Mouse (Mus musculus): ENCODE results near the gene Ksr2. TPM values are rescaled to one million over a fixed set of nuclear protein-coding genes. Genes with fewer than 3 reads are reported as not detected.
A peak's percentile ranks its signal among the peaks of the same experiment; 100 is the strongest.

The Ksr2 gene
- total and polyA plus RNA-seq, 3 experiments = 0.36 to 1.3 (median 1.2) TPM

DNA sequence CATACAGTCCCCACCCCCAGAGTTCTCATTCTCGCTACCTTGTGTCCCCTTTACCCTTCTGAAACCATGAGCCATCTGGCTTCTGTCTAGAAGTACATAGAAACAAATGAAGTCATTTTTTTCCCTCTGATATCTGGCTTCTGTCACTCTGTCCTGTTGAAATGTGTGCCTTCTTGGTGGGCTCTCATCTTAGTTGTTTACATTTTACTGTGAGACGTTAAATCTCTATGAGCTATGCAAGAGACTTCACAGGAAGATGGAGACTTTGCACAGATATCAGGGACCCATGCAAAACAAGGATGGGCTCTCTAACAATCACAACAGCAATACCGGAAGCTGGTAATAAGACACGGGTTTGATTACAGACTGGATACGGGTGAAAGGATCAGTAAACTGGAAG, 222.0 kb downstream of the Ksr2 start:
- no peaks in the 10 kb centered on the region for H3K9me3 ChIP-seq (replicated peaks; ENCODE audit: low read length)

DNA sequence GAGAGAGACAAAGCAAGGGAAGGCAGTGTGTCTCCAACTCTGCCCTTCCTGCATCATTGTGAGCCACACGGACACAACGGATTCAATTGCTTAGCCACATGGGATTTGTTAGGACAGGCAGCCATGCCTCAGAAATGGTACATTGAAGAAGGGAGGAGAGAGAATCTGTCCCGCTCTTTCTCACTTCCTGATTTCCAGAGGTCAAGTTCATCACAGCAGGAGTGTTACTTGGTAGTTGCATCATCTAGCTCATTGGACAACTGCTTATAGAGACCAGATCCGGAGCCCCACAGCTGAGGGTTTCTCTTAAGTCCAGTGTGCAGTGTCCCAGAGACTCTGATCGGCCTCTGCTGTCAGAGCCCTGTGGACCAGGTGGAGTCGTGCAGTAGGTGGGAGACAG, 227.8 kb downstream of the Ksr2 start:
- in situ Hi-C loops (cut with MboI; ENCODE audit: low pct_ligation_motif_present, low pct_unique_long_range_greater_than_20kb, low sequenced_read_pairs) (no loop called here), dilution Hi-C loops (cut with MboI; ENCODE audit: extremely low pct_ligation_motif_present, extremely low pct_unique_long_range_greater_than_20kb, low sequenced_read_pairs) (no loop called here)
- Histone ChIP-seq H3K36me3 (replicated peaks in 1 of 2; ENCODE audit: control insufficient read depth in 1 of 2, insufficient read depth in 1 of 2, low read length in 1 of 2) (no peaks in the 10 kb centered on the region), H3K4me2 (ENCODE audit: insufficient read depth, low read depth, poor library complexity, severe bottlenecking) (peak overlapping the region; percentile 31), H3K9ac (ENCODE audit: insufficient read depth, low read depth) (peak overlapping the region; percentile 79), H3K9me3 (replicated peaks; ENCODE audit: low read length) (no peaks in the 10 kb centered on the region), H3K4me1 (ENCODE audit: control insufficient read depth in 1 of 2, insufficient read depth in 2 of 2) (peaks cover 12 to 17% of the 10 kb centered on the region in 2 experiments), H3K79me2 (replicated peaks; ENCODE audit: control insufficient read depth, extremely low read depth, insufficient read depth, poor library complexity, severe bottlenecking) (no peaks in the 10 kb centered on the region), H3K27ac (ENCODE audit: insufficient read depth, low read depth) (peak overlapping the region; percentile 66), H3K4me3 (replicated peaks in 1 of 3; ENCODE audit: low read depth in 2 of 3, low read length in 2 of 3, poor library complexity in 1 of 3) (peak overlapping the region in 1 of 3 experiments; percentile 53), H3K27me3 (replicated peaks) (no peaks in the 10 kb centered on the region)
- 0 out of 2 replicates have a peak, but pooled peaks have one; percentile 44 for TF ChIP-seq MAX (IDR thresholded peaks at IDR 0.05; ENCODE audit: low read length)
- TF ChIP-seq MYC (IDR thresholded peaks at IDR 0.05; ENCODE audit: low read depth, low read length) = peak; percentile 54; the same call in 1 of the 2 replicates
- TF ChIP-seq MXI1 (IDR thresholded peaks at IDR 0.05; ENCODE audit: low read depth, low read length) = peak; percentile 56; the same call in 1 of the 2 replicates
- TF ChIP-seq TCF12 (IDR thresholded peaks at IDR 0.05; ENCODE audit: low read depth, low read length) = peak; percentile 44; the same call in 1 of the 2 replicates
- TF ChIP-seq ZMIZ1 (IDR thresholded peaks at IDR 0.05; ENCODE audit: low read depth, low read length) = 0 out of 2 replicates have a peak, but pooled peaks have one; percentile 21
- peak; percentile 70 for TF ChIP-seq ELF1 (IDR thresholded peaks at IDR 0.05; ENCODE audit: low read depth, low read length)
- TF ChIP-seq PAX5 (IDR thresholded peaks at IDR 0.05; ENCODE audit: low read length) = no peak
- no peak for TF ChIP-seq MAFK (IDR thresholded peaks at IDR 0.05; ENCODE audit: insufficient replicate concordance, low read length)
- no peak for TF ChIP-seq MEF2A (IDR thresholded peaks at IDR 0.05; ENCODE audit: borderline replicate concordance, low read depth, low read length)
- no peak for TF ChIP-seq JUND (conservative IDR thresholded peaks at IDR 0.05; ENCODE audit: low read depth, low read length)
- TF ChIP-seq IRF4 (IDR thresholded peaks at IDR 0.05; ENCODE audit: low read depth, low read length) = peak; percentile 88
- peak; percentile 67; the same call in 1 of the 2 replicates for TF ChIP-seq EP300 (IDR thresholded peaks at IDR 0.05; ENCODE audit: low read length)
- TF ChIP-seq TBP (conservative IDR thresholded peaks at IDR 0.05; ENCODE audit: low read depth, low read length) = 0 out of 2 replicates have a peak, but pooled peaks have one; percentile 13
- peak; percentile 19; the same call in 1 of the 2 replicates for TF ChIP-seq HCFC1 (IDR thresholded peaks at IDR 0.05; ENCODE audit: low read depth, low read length)
- TF ChIP-seq ETS1 (conservative IDR thresholded peaks at IDR 0.05; ENCODE audit: low read depth, low read length) = peak; percentile 35; the same call in 1 of the 2 replicates
- DNase-seq (ENCODE audit: extremely low read depth) = peak; percentile 8

More for the DNA sequence above, 222.0 kb downstream of the Ksr2 start:
- no peak overlapping the region for H3K27ac ChIP-seq (ENCODE audit: insufficient read depth, low read depth)
- no peak for DNase-seq (ENCODE audit: extremely low read depth)
- H3K79me2 ChIP-seq (replicated peaks; ENCODE audit: control insufficient read depth, extremely low read depth, insufficient read depth, poor library complexity, severe bottlenecking) = no peaks in the 10 kb centered on the region
- no peaks in the 10 kb centered on the region for H3K36me3 ChIP-seq (replicated peaks in 1 of 2; ENCODE audit: control insufficient read depth in 1 of 2, insufficient read depth in 1 of 2, low read length in 1 of 2)
- H3K4me3 ChIP-seq (replicated peaks in 1 of 3; ENCODE audit: low read depth in 2 of 3, low read length in 2 of 3, poor library complexity in 1 of 3) = no peak overlapping the region
- no peaks in the 10 kb centered on the region for H3K27me3 ChIP-seq (replicated peaks)
- H3K9ac ChIP-seq (ENCODE audit: insufficient read depth, low read depth) = no peak overlapping the region
- in situ Hi-C loops (cut with MboI; ENCODE audit: low pct_ligation_motif_present, low pct_unique_long_range_greater_than_20kb, low sequenced_read_pairs) (no loop called here), dilution Hi-C loops (cut with MboI; ENCODE audit: extremely low pct_ligation_motif_present, extremely low pct_unique_long_range_greater_than_20kb, low sequenced_read_pairs) (no loop called here)
- no peak overlapping the region for H3K4me2 ChIP-seq (ENCODE audit: insufficient read depth, low read depth, poor library complexity, severe bottlenecking)
- no peak for TF ChIP-seq TCF12 (IDR thresholded peaks at IDR 0.05; ENCODE audit: low read depth, low read length)
- TF ChIP-seq HCFC1 (IDR thresholded peaks at IDR 0.05; ENCODE audit: low read depth, low read length) = no peak
- TF ChIP-seq BHLHE40 (IDR thresholded peaks at IDR 0.05; ENCODE audit: low read depth, low read length) = no peak
- peaks cover 0 to 6% of the 10 kb centered on the region in 2 experiments; a peak in 2 of 4 replicates for H3K4me1 ChIP-seq (ENCODE audit: control insufficient read depth in 1 of 2, insufficient read depth in 2 of 2)
